Mouse (Mus musculus): ENCODE measurements around the gene Tspan14.
A peak's percentile ranks its signal among the peaks of the same experiment; 100 is the strongest.

Tspan14 gene

DNA sequence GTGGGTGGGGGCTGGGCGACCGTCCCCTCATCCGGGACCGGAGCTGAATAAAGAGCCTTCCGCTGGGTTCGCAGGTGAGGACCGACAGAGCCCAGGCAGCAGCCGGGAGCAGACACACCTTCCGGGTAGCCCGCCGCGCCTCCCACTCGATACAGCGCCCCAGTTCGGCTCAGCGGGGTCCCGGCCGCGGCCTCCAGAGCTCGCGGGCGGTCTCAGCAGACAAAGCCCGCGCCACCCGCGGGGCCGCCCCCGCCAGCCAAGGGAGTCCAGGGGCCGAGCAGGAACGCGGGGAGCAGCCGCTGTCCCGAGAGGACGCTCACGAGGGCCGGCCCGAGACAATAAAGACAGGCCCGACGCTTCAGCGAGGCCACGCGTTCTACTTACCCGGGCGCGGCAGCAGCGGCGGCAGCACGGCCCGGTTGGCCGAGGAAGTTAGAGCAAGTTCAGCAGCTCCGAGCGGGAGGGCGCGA is at the start of gene Tspan14:
TSS of gene Tspan14 (minus strand) at position 416 of the 470 bp plus-strand sequence.
- DNase-seq = no peak

- no peak for DNase-seq
Measured at GRCm38 (mm10) chr14:41014701-41015240, 48.2 kb upstream of the Tspan14 start.

DNA sequence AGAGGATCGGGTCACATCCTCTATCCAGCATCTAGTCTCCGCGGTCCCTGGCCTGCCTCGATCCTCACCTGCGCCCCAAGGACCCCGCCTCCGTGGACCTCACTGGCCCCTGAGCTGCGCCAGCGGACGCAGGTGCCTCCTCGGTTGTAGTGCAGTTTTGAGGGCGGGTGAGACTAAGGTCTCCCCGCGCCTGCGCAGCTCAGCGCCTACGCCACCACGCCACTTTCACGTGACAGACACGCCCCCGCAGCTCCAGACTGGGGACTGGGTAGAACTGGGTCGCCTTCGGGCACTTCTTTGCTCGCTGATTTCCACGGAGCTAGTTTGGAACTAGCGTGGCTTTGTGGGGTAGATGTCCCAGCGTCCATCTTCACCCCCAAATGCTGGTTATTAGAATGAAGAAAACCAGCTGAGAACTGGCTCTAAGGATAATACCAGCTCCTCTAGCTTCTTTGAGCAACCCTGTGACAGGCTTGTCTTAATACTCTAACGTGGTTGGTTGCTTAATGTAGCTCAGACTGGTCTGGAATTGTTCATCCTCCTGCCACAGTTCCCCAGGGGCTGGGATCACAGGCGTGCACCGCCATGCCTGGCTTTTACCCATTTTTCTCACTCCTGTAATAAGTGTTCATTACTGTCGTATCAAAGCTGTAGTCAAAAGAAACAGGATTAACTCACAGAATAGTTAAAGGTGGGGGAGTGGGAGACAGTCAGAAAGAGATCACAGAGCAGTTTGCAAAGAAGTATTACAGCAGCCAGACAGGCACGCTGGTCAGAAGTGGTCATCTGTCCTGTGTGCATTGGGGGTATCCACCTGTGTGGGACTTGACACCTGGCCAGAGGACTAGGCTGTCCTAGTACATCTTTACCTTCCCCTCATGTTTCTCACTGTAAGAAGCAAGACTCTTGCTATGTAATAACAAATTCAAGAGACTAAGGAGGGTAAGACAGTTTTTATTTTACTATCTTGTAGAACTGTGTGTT is 47.3 kb upstream of the Tspan14 start, which contains the start of gene Fam213a:
TSS of gene Fam213a (minus strand) at position 159 of the 984 bp plus-strand sequence.
- peak; percentile 94 for DNase-seq

DNA sequence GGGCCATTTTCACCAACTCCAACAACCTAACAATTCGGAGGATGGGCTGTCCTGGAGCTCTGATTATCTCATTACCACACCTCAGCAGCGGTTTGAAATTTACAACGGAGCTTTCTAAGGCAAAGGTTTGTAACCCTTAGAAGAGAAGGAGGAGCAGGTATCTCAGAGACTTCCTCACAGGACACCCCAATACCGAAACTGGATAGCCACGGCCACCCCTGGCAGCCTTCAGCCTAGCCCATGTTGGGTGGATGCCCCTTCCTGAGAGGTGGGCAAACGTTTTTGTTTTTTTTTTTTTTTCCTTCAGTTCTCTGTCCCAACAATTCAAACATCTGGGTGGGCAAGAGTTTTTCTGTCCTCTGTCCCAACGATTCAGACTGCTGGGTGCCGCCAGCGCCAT is 46.5 kb upstream of the Tspan14 start:
- DNase-seq = no peak

DNA sequence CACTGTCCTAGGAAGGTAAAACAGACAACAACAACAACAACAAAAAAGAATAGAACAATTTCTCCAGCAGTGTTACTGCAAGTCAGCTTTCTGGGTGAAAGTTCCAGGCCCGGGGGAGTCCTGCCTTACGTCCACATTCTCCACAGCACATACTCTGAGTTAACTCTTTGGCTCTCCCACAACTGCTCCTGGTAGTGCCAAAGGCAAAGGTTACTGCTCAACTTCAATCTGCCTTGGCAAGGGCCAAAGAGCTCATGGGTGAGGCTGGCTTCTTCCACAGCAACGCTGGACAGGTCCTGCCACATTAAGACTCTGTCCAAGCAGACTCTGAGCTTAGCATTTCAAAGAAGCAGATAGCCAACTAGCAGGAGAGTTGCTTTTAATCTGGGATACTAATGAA is 45.3 kb upstream of the Tspan14 start:
- peak; percentile 60 for DNase-seq

DNA sequence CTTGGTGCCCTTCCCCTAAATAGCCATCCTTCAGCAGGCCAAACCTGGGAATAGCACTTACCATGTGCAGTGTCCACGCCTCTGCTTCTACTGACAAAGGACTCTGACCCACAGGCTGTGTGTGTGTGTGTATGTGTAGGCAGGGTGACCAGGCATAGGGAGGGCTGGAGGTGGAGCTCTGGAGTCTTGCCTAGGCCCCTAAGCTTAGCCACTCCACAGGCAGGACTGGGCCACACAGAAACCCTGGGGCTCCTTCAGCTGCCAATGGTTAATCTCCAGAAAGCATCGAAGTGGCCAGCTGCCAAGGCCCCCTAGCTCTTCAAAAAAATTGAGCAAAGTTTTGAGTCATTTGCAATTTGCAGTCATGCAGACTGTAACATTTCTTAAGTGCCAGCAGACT is 41.5 kb upstream of the Tspan14 start:
- peak; percentile 68 for DNase-seq

DNA sequence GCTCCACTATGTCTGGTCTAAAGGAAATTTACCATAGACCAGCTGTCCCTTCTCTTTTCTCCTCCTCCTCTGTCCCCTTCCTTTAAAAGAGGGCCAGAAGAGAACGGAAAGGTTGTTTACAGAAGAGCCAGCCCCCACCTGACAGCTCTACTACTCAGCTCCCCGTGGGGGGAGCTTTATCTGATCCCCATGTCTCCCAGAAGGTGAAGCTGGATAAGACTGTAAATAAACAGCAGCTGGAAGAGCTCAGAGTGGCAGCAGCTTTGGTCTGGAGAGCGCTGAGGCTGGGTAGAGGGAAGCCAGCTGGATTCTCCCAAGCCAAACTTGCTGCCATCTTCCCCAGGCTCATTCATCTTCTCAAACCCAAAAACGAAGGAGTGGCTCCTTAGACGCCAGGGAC is 41.0 kb upstream of the Tspan14 start:
- DNase-seq = no peak

GRCm38 (mm10) chr14:41006899-41007298 is 40.3 kb upstream of the Tspan14 start:
- no peak for DNase-seq

- DNase-seq = no peak
Measured at GRCm38 (mm10) chr14:41006263-41006662, 39.7 kb upstream of the Tspan14 start.

- no peak for DNase-seq
Measured at GRCm38 (mm10) chr14:41005716-41006115, 39.1 kb upstream of the Tspan14 start.

- DNase-seq = peak; percentile 85
Measured at GRCm38 (mm10) chr14:41004201-41005141, 37.9 kb upstream of the Tspan14 start.

DNA sequence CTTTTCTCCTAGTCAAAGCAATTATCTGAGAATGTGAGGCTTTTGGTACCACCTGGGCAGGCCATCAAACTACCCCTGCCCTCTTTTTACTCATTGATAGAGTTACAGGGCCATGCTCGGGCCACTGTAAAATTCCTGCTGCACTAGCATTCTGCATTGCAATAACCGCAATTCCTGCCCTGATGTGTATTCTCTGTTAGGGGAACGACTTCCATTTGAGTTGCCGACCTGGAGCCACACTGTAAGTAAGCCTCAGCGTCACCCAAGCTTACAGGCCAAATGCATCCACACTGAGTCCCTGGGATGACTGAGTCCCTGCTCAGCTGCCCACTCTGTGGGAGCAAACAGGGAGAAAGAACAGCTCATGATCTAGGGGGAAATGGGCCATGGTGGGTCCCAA is 35.0 kb upstream of the Tspan14 start:
- DNase-seq = no peak

- DNase-seq = no peak
Measured at GRCm38 (mm10) chr14:41000801-41001200, 34.2 kb upstream of the Tspan14 start.

- DNase-seq = no peak
Measured at GRCm38 (mm10) chr14:40999904-41000645, 33.5 kb upstream of the Tspan14 start.

GRCm38 (mm10) chr14:40996171-40996570 is 29.6 kb upstream of the Tspan14 start:
- DNase-seq = no peak

DNA sequence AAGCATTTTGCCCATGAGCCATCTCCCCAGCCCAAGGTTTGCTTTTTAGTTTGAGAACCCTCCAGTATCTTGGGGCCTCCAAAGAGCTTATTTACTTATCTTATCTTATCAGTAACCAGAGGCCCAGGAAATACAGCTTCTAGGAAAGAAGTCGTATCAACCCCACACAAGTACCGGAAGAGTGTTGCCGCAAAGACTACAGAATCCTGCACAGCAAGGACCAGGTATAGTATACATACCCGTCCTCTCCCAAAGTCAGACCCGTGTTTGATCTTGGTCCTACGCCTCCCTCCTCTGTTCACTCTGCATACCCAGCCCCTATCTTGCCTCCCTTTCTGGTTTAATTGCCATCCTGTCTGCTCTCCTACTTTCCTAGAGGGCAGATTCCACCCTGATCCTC is 25.9 kb upstream of the Tspan14 start:
- DNase-seq = no peak

GRCm38 (mm10) chr14:40988780-40989179 is 22.2 kb upstream of the Tspan14 start:
- no peak for DNase-seq

GRCm38 (mm10) chr14:40987184-40987583 is 20.6 kb upstream of the Tspan14 start:
- no peak for DNase-seq

DNA sequence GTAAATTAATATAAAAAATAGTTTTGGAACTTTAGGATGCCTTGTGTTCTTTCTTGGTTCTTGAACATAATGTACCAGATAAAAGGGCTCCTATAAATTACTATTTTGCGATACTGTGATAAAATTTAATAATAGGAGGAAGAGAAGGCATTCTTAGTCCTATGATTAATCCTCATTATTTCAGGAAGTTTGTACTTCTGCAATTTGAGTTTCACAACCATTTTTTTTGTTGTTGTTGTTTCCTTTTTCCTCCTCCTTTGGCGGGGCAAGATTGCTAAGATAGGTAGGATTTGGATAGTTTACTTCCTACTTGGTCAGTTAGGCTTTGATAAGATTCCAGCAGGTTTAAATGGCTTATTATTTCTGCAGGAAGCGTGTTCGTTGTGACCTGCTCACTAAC is 19.0 kb upstream of the Tspan14 start:
- DNase-seq = no peak

DNA sequence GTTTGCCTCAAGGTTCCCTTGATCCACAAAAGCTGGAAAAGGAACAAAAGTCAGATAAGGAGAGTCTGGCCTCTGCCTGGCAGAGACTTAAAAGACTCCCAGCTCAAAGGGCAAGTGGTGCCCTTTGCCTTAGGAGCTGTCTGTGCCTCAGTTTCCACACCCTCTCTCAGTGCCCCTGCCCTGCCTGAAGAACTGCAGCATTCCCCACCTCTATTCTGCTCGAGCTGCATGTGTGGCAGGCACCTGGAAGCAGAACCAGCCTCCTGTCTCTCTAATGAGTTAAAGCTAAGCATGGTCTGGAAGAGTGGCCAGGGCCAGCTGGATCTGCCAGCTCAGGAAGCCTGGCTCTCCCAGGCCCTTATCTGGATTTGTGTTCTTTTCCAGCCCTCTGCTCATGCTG is 13.1 kb upstream of the Tspan14 start:
- no peak for DNase-seq

GRCm38 (mm10) chr14:40979002-40979401 is 12.4 kb upstream of the Tspan14 start:
- peak; percentile 62 for DNase-seq

DNA sequence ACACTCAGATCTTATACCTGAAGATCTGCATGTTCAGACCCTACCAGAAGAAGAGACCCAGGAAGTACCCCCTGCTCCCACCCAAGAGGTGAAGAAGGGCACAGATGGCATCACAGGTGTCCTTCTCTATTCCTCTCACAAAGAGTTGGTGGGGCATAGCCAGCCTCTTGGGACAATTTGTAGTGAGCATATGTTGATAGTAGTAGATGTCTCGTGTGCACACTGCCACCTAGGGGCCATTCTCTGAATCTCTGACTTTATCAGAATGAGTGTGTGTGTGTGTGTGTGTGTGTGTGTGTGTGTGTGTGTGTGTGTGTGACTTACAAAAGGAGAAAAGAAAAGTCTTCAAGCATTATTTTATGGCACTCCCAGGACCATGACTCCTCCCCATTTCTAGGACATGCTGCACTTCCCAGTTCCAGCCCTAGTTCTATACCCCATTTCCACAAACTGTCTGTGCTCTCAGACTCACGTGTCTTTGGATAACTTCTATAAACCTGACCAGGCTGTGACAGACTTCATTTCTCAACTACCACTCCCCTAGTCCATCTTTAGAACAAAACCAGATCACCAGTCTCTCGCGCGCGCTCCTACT is 8.6 kb upstream of the Tspan14 start:
- DNase-seq = peak; percentile 75

Measured in kidney, adult 18-20 months (tissue).